Mouse (Mus musculus) embryonic facial prominence, embryonic 14.5 days (tissue): ENCODE data around the gene Pappa. TPM values are rescaled to one million over a fixed set of nuclear protein-coding genes. Genes with fewer than 3 reads are reported as not detected.
A peak's percentile ranks its signal among the peaks of the same experiment; 100 is the strongest.

ENCODE experiments used
- ATAC-seq: fragments of 200-750 bp; cut with Nextera tagmentation; 2 replicates; pipeline ENCODE4 v1.8.0; 2017; ENCODE audit warnings: low read depth, moderate number of reproducible peaks, moderate TSS enrichment
- DNase-seq: peaks from one replicate; pipeline ENCODE4 v3.0.0-alpha.2; 2015; ENCODE audit warnings: low spot score
- H3K27ac ChIP-seq: fragments of 300-500 bp; sonication (generic); replicated peaks from 2 replicates; pipeline ENCODE4 v1.5.1; 2014; ENCODE audit warnings: low read depth, mild to moderate bottlenecking, low read length, moderate library complexity
- H3K27me3 ChIP-seq: fragments of 300-500 bp; sonication (generic); replicated peaks from 2 replicates; pipeline ENCODE4 v1.6.1; 2014; ENCODE audit warnings: low read length; ENCODE audit not compliant: control insufficient read depth, insufficient read depth
- H3K36me3 ChIP-seq: fragments of 300-500 bp; sonication (generic); 2 replicates; pipeline ENCODE4 v1.6.1; 2014; ENCODE audit warnings: low read length, mixed read lengths; ENCODE audit not compliant: control insufficient read depth, insufficient read depth
- H3K4me1 ChIP-seq: fragments of 300-500 bp; sonication (generic); 2 replicates; pipeline ENCODE4 v1.6.1; 2014; ENCODE audit warnings: antibody characterized with exemption, low read length; ENCODE audit not compliant: control insufficient read depth, insufficient read depth
- H3K4me2 ChIP-seq: fragments of 300-500 bp; sonication (generic); 2 replicates; pipeline ENCODE4 v1.6.1; 2014; ENCODE audit warnings: low read depth, mild to moderate bottlenecking, low read length, moderate library complexity, mixed read lengths
- H3K4me3 ChIP-seq: fragments of 300-500 bp; sonication (generic); 2 replicates; pipeline ENCODE4 v1.5.1; 2014; ENCODE audit warnings: low read depth, mild to moderate bottlenecking, low read length
- H3K9ac ChIP-seq: fragments of 300-500 bp; sonication (generic); 2 replicates; pipeline ENCODE4 v1.6.1; 2014; ENCODE audit warnings: low read depth, mild to moderate bottlenecking, low read length, moderate library complexity, mixed read lengths
- H3K9me3 ChIP-seq: fragments of 300-500 bp; sonication (generic); 2 replicates; pipeline ENCODE4 v1.6.1; 2016; ENCODE audit warnings: low read length; ENCODE audit not compliant: control insufficient read depth
- WGBS: fragments of 180-500 bp; shearing (Covaris S2); extraction: QIAGEN DNeasy Blood & Tissue Kit; methylation state at CpG from one replicate; pipeline ENCODE4 v1.1.7; 2014; 5-methylcytosine and 5-hydroxymethylcytosine counted together
- polyA plus RNA-seq: library from polyadenylated mRNA; unstranded; fragments of >200 nt; fragmentation: Nextera tagmentation; extraction: Ambion mirVana; gene quantifications from 2 replicates; pipeline ENCODE4 v1.2.1, GENCODE M21; 2014

The Pappa gene
- polyA plus RNA-seq, 1 experiment from 2014 or later, result 1.8 TPM

GRCm38 (mm10) chr4:65153601-65154000 lies 29.6 kb downstream of the Pappa start:
- Histone ChIP-seq H3K9ac (no peak overlapping the region), H3K9me3 (no peaks in the 10 kb centered on the region), H3K4me2 (no peak overlapping the region), H3K36me3 (no peaks in the 10 kb centered on the region), H3K27ac (no peak overlapping the region), H3K4me1 (no peaks in the 10 kb centered on the region), H3K4me3 (no peak overlapping the region), H3K27me3 (no peaks in the 10 kb centered on the region)
- ATAC-seq (no peak), DNase-seq (no peak)
- 57% methylated on average over 2 of the region's 2 CpGs for WGBS

- Histone ChIP-seq H3K36me3 (no peaks in the 10 kb centered on the region), H3K4me2 (no peak overlapping the region), H3K4me1 (no peaks in the 10 kb centered on the region), H3K9ac (no peak overlapping the region), H3K27ac (no peak overlapping the region), H3K4me3 (no peak overlapping the region), H3K27me3 (no peaks in the 10 kb centered on the region), H3K9me3 (no peaks in the 10 kb centered on the region)
- DNase-seq, result no peak
- WGBS, result 83% methylated on average over 10 of the region's 10 CpGs
- no peak for ATAC-seq
Measured at GRCm38 (mm10) chr4:65156231-65156630, 32.3 kb downstream of the Pappa start.

DNA sequence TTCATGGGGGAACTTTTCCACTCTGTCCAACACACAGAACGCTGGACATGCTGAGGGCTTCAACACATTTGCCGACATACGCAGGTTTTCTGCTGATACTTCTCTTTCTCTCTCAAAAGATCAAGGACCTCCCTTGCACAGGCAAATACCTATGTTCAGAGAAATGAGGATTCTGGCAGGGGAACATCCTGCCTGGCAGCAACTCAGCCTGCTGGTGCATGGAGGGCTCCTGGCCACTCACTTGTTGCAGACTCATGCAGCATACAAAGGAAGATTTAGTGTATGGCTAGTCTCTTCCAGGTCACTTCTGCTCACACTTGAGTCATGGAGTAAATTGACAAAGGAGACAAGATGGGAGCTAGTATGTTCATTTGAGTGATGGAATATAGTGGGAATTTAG lies 34.7 kb downstream of the Pappa start:
- ATAC-seq (no peak), DNase-seq (no peak)
- 77% methylated on average over 3 of the region's 3 CpGs for WGBS

DNA sequence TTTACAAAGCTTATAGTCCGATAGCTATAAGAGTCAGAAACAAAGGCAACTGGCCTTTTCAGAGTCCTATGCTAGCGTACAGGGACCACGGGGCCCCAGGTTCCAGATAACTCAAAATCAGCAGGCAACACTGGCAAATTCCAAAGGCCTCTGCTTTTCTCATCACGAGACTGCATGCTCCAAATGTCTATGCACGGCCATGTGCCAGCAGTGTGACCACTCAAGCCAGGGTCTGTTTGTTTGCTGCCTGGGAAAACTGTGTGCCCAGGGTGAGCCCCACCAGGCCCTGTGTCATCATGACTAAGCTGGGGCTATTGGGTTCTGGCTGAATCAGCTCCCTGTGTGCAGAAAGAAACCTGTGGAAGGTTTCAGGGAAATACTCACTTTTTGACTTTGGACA lies 35.5 kb downstream of the Pappa start:
- ATAC-seq (no peak), DNase-seq (no peak)
- 69% methylated on average over 5 of the region's 5 CpGs for whole genome bisulfite sequencing
- no peak overlapping the region for H3K9ac ChIP-seq
- no peaks in the 10 kb centered on the region for H3K27me3 ChIP-seq
- H3K4me1 ChIP-seq, result no peaks in the 10 kb centered on the region
- H3K9me3 ChIP-seq, result no peaks in the 10 kb centered on the region
- H3K4me3 ChIP-seq, result no peak overlapping the region
- H3K36me3 ChIP-seq, result no peaks in the 10 kb centered on the region
- no peak overlapping the region for H3K27ac ChIP-seq
- no peak overlapping the region for H3K4me2 ChIP-seq

More for the DNA sequence above, 34.7 kb downstream of the Pappa start:
- H3K4me1 ChIP-seq, result no peaks in the 10 kb centered on the region
- H3K4me2 ChIP-seq, result no peak overlapping the region
- H3K4me3 ChIP-seq, result no peak overlapping the region
- H3K9me3 ChIP-seq, result no peaks in the 10 kb centered on the region
- H3K27me3 ChIP-seq, result no peaks in the 10 kb centered on the region
- H3K27ac ChIP-seq, result no peak overlapping the region
- no peak overlapping the region for H3K9ac ChIP-seq
- no peaks in the 10 kb centered on the region for H3K36me3 ChIP-seq

DNA sequence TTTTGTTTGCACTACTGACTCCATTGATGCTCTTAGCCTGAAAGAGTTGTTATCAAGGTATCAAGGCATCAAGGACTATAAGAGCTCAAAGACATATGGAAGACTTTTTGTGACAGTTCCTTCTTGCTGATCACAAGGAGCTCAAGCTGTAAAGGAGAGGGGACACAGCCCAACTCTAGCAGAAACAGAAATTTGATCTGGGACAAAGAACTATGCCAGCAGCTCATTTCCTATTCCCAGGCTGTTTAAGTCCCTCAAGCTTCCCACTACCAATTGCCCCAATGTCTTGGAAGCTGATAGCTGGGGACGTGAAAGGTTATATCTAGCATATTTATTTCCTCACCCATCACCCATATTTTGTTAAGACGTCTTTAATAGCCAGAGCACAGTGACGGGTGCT lies 39.7 kb downstream of the Pappa start:
- no peak for ATAC-seq

DNA sequence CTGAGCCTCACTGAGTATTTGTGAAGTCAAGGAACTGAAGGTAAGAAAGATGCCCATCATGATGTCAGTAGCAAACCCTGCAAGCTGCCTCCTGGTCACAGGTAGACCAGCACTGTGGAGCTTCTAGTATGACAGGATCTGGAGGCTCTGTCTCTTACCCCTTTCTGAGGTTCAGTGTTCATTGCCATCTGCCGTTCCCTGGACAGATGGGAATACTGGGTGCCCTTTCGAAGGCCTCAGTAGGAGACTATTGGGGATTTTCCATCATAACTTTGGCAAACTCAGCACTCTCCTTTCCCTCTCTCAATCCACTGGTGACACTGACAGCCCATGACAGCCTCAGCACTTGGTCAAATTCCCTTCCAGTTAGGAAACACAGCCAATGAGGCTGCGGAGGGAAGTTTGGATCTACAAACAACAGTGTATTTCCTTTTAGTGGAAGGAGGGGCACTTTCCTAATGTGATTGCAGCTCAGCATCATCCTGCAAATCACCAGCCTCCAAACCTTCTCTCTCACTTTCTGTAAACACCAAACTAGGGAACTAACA lies 42.4 kb downstream of the Pappa start:
- H3K4me3 ChIP-seq, result no peak overlapping the region
- DNase-seq (no peak), ATAC-seq (no peak)
- WGBS, result 83% methylated on average over 3 of the region's 3 CpGs
- H3K9ac ChIP-seq, result no peak overlapping the region
- H3K4me1 ChIP-seq, result no peaks in the 10 kb centered on the region
- no peaks in the 10 kb centered on the region for H3K9me3 ChIP-seq
- no peaks in the 10 kb centered on the region for H3K36me3 ChIP-seq
- no peak overlapping the region for H3K4me2 ChIP-seq
- no peaks in the 10 kb centered on the region for H3K27me3 ChIP-seq
- H3K27ac ChIP-seq, result no peak overlapping the region

More for the DNA sequence above, 39.7 kb downstream of the Pappa start:
- Histone ChIP-seq H3K36me3 (no peaks in the 10 kb centered on the region), H3K4me2 (no peak overlapping the region), H3K9me3 (no peaks in the 10 kb centered on the region), H3K4me3 (no peak overlapping the region), H3K27ac (no peak overlapping the region), H3K4me1 (no peaks in the 10 kb centered on the region), H3K27me3 (no peaks in the 10 kb centered on the region), H3K9ac (no peak overlapping the region)
- no peak for DNase-seq
- WGBS, result 63% methylated on average over 3 of the region's 3 CpGs

- 89% methylated on average over 3 of the region's 3 CpGs for WGBS
- Histone ChIP-seq H3K27ac (no peak overlapping the region), H3K9ac (no peak overlapping the region), H3K36me3 (no peaks in the 10 kb centered on the region), H3K4me2 (no peak overlapping the region), H3K27me3 (no peaks in the 10 kb centered on the region), H3K9me3 (no peaks in the 10 kb centered on the region), H3K4me3 (no peak overlapping the region), H3K4me1 (no peaks in the 10 kb centered on the region)
- ATAC-seq, result no peak
- DNase-seq, result no peak
Measured at GRCm38 (mm10) chr4:65174505-65174904, 50.5 kb downstream of the Pappa start.

DNA sequence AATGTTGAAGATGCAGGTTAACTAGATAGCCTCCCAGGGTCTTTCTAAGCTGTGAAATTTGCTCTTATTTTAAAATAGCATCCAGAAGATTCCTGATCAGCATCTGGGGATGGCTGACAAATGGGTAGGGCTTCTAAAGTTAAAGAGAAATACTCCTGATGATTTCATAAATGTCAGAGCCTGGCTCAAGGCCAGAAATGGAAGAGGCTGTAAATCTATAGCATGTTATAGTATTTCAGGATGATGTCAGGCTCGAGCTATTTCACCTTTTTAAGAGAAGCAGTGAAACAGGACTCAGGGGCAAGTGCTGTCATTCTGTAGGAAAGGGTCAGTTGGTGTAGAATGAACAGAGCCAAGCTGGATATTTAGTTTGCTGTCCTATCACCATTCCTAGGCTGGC lies 54.2 kb downstream of the Pappa start:
- WGBS, result 10% methylated on average over 1 of the region's 1 CpGs
- no peak overlapping the region for H3K4me3 ChIP-seq
- no peak overlapping the region for H3K9ac ChIP-seq
- no peaks in the 10 kb centered on the region for H3K4me1 ChIP-seq
- no peaks in the 10 kb centered on the region for H3K27me3 ChIP-seq
- no peak overlapping the region for H3K27ac ChIP-seq
- no peak overlapping the region for H3K4me2 ChIP-seq
- H3K36me3 ChIP-seq, result no peaks in the 10 kb centered on the region
- peak; percentile 61 for DNase-seq
- ATAC-seq, result no peak
- no peaks in the 10 kb centered on the region for H3K9me3 ChIP-seq

- no peak overlapping the region for H3K27ac ChIP-seq
- DNase-seq, result no peak
- H3K4me3 ChIP-seq, result no peak overlapping the region
- no peak overlapping the region for H3K9ac ChIP-seq
- H3K9me3 ChIP-seq, result no peaks in the 10 kb centered on the region
- ATAC-seq, result no peak
- H3K4me2 ChIP-seq, result no peak overlapping the region
- WGBS, result 61% methylated on average over 2 of the region's 2 CpGs
- no peaks in the 10 kb centered on the region for H3K36me3 ChIP-seq
- H3K27me3 ChIP-seq, result no peaks in the 10 kb centered on the region
- H3K4me1 ChIP-seq, result no peaks in the 10 kb centered on the region
Measured at GRCm38 (mm10) chr4:65187236-65187635, 63.3 kb downstream of the Pappa start.
